Mouse (Mus musculus): Measurements from ENCODE around the gene B3glct.

DNA sequence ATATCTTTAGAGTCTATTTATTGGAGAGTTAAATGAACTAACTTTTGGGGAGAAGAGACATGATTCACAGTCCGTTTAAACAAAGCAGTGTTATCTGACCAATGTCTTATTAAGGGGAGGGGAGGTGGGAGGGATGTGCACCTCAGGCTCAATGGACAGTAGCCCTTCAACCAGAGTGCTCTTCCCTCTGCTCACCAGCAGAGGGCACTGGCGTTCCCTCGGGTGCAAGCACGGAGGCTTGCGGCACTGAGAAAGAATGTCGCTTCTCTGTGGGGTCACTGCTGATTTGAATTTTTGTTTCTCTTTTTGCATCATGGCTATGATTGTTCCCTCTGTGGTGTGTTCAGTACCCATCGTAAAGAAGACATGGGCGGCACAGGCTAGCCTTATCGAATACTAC, 67.0 kb downstream of the B3glct start:
- TF ChIP-seq CTCF (IDR thresholded peaks at IDR 0.05; ENCODE audit: extremely low read depth, insufficient read length, insufficient replicate concordance, low read depth, low read length) (peak; percentile 30; the same call in 1 of the 2 replicates), POLR2A (IDR thresholded peaks at IDR 0.05; ENCODE audit: low read depth, low read length) (no peak)

Data from small intestine, adult 2 months (tissue).